Mouse (Mus musculus): ENCODE results near the gene Wnt3.

GRCm38 (mm10) chr11:103829956-103830355 lies 56.0 kb downstream of the Wnt3 start:
- TF ChIP-seq CTCF (IDR thresholded peaks at IDR 0.05; ENCODE audit: control insufficient read depth, insufficient read depth, insufficient replicate concordance, low read depth, low read length) (no peak), POLR2A (IDR thresholded peaks at IDR 0.05; ENCODE audit: control insufficient read depth, low read depth, low read length) (no peak)

Measured in testis, adult 2 months (tissue).